Mouse (Mus musculus) spleen, postnatal 14 days (tissue): ENCODE measurements around the gene Tmigd3.
A peak's percentile ranks its signal among the peaks of the same experiment; 100 is the strongest.

Experiments used
- DNase-seq, 2 experiments: peaks; one replicate each; pipeline ENCODE4 v3.0.0; 2021 to 2022; ENCODE audit warnings: low spot score in 2 of 2

Gene Tmigd3

DNA sequence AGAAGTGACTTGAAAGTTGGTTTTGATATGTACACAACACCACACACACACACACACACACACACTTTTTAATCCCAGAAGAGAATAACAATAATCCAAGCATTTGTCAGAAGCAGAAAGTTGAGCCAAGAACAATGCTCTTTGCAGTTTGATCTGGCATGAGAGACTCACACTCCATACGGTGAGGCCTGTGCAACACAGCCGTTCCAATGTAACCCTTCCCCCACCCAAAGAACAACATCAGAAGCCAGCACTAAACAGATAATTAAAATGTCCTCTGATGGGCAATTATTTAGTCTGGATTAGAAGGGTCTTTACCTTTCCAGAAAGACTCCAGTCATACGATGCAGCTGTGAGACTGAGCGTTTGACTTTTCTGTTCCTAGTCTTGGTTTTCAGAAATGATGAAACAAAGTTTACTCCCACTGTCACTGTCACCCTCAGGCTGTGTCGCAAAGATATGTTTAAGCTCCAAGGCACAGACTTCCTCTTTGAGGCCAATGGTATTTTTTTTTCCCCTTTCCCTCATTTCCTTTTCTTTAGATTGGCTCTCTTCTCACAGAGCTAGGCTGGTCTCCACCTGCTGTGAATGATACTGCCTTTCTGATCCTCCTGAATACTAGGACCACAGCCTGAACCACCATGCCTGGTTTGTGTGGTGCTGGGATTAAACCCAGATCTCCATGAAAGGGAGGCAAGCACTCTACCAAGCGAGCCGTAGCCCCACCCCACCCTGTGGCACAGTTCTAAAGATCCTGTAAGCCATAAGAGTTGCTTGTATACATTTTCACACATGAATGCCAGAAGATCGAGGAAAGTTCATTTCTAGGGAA lies 61.8 kb downstream of the Tmigd3 start, which contains the start of gene I830077J02Rik:
TSS of gene I830077J02Rik (minus strand) at position 425 of the 832 bp plus-strand sequence.
- DNase-seq = no peak

DNA sequence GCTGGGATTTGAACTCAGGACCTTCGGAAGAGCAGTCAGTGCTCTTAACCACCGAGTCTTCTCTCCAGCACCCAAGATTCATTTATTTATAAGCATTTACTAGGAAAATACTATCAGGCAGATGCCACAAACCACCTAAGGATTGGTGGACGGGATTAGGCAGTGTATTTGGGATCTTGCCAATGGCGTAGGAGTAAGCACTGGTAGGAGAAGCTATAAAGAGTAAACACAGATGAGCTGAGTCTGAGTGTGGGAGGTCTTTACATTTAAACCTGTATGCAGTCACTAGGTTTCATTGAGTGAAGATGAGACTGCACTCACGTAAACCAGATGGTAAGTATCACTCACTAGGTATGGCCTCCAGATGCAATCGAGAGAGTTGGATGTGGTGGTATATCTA lies 63.2 kb downstream of the Tmigd3 start:
- DNase-seq = no peak

DNA sequence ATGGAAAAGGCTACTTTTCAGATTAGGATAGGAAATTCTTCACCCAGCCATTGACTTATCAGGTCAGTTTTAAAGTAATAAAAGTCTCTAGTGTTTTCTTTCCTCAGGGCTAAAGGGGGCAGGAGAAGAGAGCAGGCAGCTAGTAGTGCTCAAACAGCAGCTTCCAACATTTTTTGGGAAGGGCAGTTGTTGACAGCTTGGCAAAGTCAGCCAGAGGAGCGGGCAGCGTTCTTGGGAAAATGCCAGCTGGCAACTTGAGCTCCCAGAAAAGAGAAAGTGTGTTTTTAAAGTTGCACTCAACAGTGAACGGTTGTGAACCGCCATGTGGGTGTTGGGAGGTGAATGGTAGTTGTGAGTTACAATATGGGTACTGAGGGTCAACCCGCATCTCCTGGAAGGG lies 64.3 kb downstream of the Tmigd3 start:
- DNase-seq = no peak

DNA sequence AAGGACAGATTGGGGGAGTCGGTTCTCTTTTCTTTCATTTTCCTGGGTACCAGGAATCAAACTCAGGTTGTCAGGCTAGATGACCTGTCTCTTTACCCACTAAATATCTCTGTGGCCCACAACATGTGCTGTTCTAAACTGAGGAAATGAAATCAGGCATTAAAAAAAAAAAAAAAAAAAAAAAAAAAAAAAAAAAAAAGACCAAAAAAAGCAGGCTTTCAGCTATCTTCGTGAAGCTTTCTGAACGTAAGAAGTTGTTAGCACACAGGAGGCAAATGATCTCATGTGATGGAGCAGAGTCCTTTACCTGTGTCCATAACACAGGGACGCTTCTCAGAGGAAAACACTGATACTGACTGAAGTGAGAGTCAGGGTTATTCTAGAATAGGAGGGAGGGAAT lies 65.4 kb downstream of the Tmigd3 start:
- DNase-seq = no peak

DNA sequence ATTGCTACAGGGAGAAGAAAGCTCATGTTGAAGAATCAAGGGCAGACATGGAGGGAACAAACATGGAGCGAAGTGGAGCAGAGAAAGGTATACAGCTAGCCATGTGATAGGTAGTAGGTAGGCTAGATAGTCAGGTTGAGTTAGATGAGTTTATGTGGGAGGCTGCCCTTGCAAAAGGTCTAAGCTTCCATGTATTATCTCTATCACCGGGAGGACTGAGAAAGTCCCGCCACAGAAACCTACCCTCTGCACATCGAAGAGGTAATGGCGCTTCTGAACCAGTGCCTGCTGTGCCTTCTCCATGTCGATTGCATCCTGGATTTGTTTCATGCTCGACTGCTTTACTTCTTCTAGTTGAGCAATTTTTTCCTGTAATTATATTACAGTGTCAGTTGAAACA lies 80.6 kb downstream of the Tmigd3 start:
- no peak for DNase-seq

GRCm38 (mm10) chr3:105957235-105957634 lies 86.5 kb downstream of the Tmigd3 start:
- DNase-seq = no peak

- no peak for DNase-seq
Measured at GRCm38 (mm10) chr3:105958204-105958603, 87.5 kb downstream of the Tmigd3 start.

DNA sequence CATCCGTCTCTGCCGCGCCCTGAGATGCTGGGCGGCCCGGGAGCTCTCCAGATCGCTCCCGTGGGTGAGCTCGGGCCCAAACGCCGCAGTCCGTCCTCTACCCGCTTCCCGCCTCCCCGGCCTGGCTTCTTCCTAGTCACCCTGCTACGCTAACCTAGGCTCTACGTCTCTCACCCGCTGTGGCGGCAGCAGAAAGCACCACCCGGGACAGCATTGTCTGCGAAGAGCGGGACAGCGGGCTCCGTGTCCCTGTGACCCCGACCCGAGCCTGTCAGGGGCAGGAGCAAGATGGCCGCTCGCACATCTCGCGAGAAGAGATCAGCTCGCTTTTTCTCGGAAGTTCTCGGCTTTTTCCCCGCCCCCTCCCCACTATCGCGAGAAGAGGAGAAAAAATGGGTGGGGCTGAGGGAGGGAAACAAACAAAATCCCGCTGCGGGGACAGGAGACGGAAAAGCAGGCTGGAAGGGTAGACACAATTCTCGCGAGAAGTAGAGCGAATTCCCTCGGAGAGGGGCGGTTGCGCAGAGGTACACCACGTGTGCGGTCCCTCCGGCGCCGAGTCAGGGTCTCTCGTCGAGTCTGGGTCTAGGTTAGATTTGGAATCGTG lies 88.4 kb downstream of the Tmigd3 start, which contains the start of gene Wdr77:
TSS of gene Wdr77 (plus strand) at position 396 of the 607 bp plus-strand sequence.
- DNase-seq = peak; percentile 88 to 95

GRCm38 (mm10) chr3:105959585-105959984 lies 88.9 kb downstream of the Tmigd3 start:
- no peak for DNase-seq

- no peak for DNase-seq
Measured at GRCm38 (mm10) chr3:105959999-105960398, 89.3 kb downstream of the Tmigd3 start, which contains the start of gene Atp5f1. TSS of gene Atp5f1 (minus strand) at chr3:105960099.

DNA sequence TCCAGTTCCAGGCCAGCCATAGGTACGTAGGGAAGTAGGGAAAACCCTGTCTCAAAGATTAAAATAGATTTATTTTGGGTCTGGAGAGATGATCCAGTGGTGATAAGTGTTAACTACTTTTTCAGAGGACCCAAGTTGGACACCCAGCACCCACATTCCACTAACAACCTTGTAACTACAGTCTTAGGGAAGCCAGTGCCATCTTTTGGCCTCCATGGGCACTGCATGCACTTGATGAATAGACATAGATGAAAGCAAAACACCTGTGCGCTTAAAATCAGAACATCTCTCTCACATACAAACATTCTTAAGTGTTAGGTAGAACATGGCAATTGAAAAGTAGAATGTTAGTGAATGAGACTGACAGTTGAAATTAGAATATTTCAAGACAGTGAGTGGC lies 90.0 kb downstream of the Tmigd3 start:
- no peak for DNase-seq

- DNase-seq = no peak
Measured at GRCm38 (mm10) chr3:105971831-105972446, 101.2 kb downstream of the Tmigd3 start.

GRCm38 (mm10) chr3:105973411-105973810 lies 102.7 kb downstream of the Tmigd3 start, which contains the start of gene Ovgp1:
TSS of gene Ovgp1 (plus strand) at chr3:105973711.
- DNase-seq = no peak
